Mouse (Mus musculus) heart, postnatal 0 days (tissue): ENCODE results near the gene Ccdc85b. TPM values are rescaled to one million over a fixed set of nuclear protein-coding genes. Genes with fewer than 3 reads are reported as not detected.

ENCODE experiments used
- ATAC-seq: fragments of 200-750 bp; cut with Nextera tagmentation; 2 replicates; pipeline ENCODE4 v1.8.0; 2017; ENCODE audit warnings: low read depth, moderate number of reproducible peaks, moderate library complexity; ENCODE audit not compliant: insufficient read depth
- DNase-seq: peaks from one replicate; pipeline ENCODE4 v3.0.0-alpha.2; 2016; ENCODE audit warnings: low spot score
- H3K27ac ChIP-seq: fragments of 300-500 bp; sonication (generic); 2 replicates; pipeline ENCODE4 v1.5.1; 2014; ENCODE audit warnings: low read depth, mild to moderate bottlenecking
- H3K27me3 ChIP-seq: fragments of 300-500 bp; sonication (generic); 2 replicates; pipeline ENCODE4 v1.6.1; 2014; ENCODE audit warnings: low read length, mixed read lengths; ENCODE audit not compliant: control insufficient read depth, insufficient read depth
- H3K36me3 ChIP-seq: fragments of 300-500 bp; sonication (generic); replicated peaks from 2 replicates; pipeline ENCODE4 v1.6.1; 2014; ENCODE audit warnings: low read length, mixed read lengths; ENCODE audit not compliant: control insufficient read depth, insufficient read depth
- H3K4me1 ChIP-seq: fragments of 300-500 bp; sonication (generic); 2 replicates; pipeline ENCODE4 v1.6.1; 2014; ENCODE audit warnings: antibody characterized with exemption; ENCODE audit not compliant: control insufficient read depth, insufficient read depth
- H3K4me2 ChIP-seq: fragments of 300-500 bp; sonication (generic); 2 replicates; pipeline ENCODE4 v1.6.1; 2014; ENCODE audit warnings: low read depth, mild to moderate bottlenecking, low read length, moderate library complexity
- H3K4me3 ChIP-seq: fragments of 300-500 bp; sonication (generic); 2 replicates; pipeline ENCODE4 v1.5.1; 2014; ENCODE audit warnings: low read depth, low read length
- H3K9ac ChIP-seq: fragments of 300-500 bp; sonication (generic); replicated peaks from 2 replicates; pipeline ENCODE4 v1.6.1; 2014; ENCODE audit warnings: low read depth, low read length, mixed read lengths
- H3K9me3 ChIP-seq: fragments of 300-500 bp; sonication (generic); replicated peaks from 2 replicates; pipeline ENCODE4 v1.6.1; 2016; ENCODE audit warnings: low read length; ENCODE audit not compliant: control insufficient read depth
- CTCF ChIP-seq: IDR thresholded peaks from 2 replicates; pipeline ENCODE4 v1.5.1; 2016; ENCODE audit warnings: antibody characterized with exemption, control low read depth, low read depth
- EP300 ChIP-seq: IDR thresholded peaks from 2 replicates; pipeline ENCODE4 v1.6.1; 2016; ENCODE audit warnings: antibody characterized with exemption, low read depth
- WGBS: fragments of 180-500 bp; shearing (Covaris S2); extraction: QIAGEN DNeasy Blood & Tissue Kit; methylation state at CpG from one replicate; pipeline ENCODE4 v1.1.7; 2014; 5-methylcytosine and 5-hydroxymethylcytosine counted together
- polyA plus RNA-seq: library from polyadenylated mRNA; unstranded; fragments of >200 nt; fragmentation: Nextera tagmentation; extraction: Ambion mirVana; gene quantifications from 2 replicates; pipeline ENCODE4 v1.2.1, GENCODE M21; 2015
- total RNA-seq: library from RNA; depleted of rRNA; stranded (reverse); fragments of >200 nt; gene quantifications from 2 replicates; pipeline ENCODE4 v1.2.3, GENCODE M21; 2014; ENCODE audit warnings: low replicate concordance; rRNA removed

Ccdc85b gene
- total RNA-seq = 9.2 and 11.3 TPM in 2 replicates
- 10.2 and 10.6 TPM in 2 replicates for polyA plus RNA-seq

DNA sequence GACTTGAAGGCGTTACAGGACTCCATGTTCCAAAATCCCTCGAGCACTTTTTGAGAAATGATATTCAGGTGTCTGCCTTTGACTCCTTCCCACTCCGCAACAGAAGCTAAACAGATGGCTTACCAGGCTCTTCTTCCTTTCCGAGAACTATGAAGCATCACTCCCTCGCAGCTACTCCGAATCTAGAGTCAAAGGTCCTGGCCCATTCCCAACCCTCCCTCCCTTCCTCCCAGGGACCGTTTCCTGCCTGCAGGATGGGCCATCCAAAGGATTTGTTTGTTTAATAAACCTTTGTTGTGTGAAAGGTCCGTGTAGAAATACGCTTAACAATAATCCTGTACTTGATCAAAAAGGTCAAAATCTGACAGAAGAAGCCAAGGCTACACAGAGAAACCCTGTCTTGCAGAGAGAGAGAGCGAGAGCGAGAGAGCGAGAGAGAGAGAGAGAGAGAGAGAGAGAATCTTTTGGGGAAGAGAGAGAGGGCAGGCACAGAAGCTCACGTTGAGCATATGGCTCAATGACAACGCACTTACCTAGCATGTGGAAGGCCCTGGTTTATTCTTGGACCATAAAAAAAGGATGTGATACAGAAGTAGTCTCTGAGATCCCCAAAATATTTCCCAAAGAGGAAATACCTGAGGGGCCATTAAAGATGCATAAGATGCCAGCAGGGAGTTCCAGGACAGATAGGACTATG, at the start of gene Ccdc85b:
Gene Ccdc85b, minus strand, starts transcription at position 149 of the 697 bp plus-strand sequence.
- H3K4me1 ChIP-seq = peaks cover 31% of the 10 kb centered on the region
- ATAC-seq (peak; percentile 18), DNase-seq (no peak)
- H3K4me3 ChIP-seq = peak within 1 kb of the TSS; percentile 75
- no peaks in the 10 kb centered on the region for H3K27me3 ChIP-seq
- H3K4me2 ChIP-seq = peak within 1 kb of the TSS; percentile 99
- peak within 1 kb of the TSS; percentile 98 for H3K27ac ChIP-seq
- H3K36me3 ChIP-seq = peaks cover 22% of the 10 kb centered on the region
- 14% methylated on average over 14 of the region's 14 CpGs for WGBS
- no peaks in the 10 kb centered on the region for H3K9me3 ChIP-seq
- peak; percentile 39; the same call in 1 of the 2 replicates for TF ChIP-seq EP300
- TF ChIP-seq CTCF = no peak
- H3K9ac ChIP-seq = peak within 1 kb of the TSS; percentile 89

DNA sequence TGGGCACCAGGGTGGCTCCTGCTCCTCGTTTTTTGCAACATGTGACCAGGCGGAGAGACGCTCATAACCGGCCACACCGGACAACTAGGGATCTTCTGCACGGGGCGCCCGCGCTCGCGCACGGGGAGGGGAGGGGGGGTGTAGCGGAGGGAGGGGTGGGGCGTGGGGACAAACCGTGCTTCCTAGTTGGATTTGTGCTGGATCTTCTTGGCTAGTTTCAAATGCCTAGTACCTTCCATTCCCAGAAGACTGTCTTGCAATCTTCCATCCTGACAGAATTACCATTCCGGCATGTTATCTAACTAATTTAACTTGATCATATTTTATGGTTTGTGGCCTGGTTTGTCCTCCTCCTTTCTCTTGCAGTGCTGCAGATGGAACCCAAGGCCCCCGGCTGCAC, 46.0 kb upstream of the Ccdc85b start, which contains the start of gene 1700020D05Rik:
Gene 1700020D05Rik, minus strand, starts transcription at position 101 of the 400 bp plus-strand sequence.
- Histone ChIP-seq H3K9me3 (no peaks in the 10 kb centered on the region), H3K27me3 (no peaks in the 10 kb centered on the region), H3K4me2 (no peak within 1 kb of the TSS), H3K9ac (no peak within 1 kb of the TSS), H3K4me1 (no peaks in the 10 kb centered on the region), H3K27ac (no peak within 1 kb of the TSS), H3K4me3 (no peak within 1 kb of the TSS), H3K36me3 (peaks cover 5% of the 10 kb centered on the region)
- DNase-seq (no peak), ATAC-seq (no peak)
- TF ChIP-seq EP300 (no peak), CTCF (no peak)
- WGBS = 49% methylated on average over 17 of the region's 17 CpGs

DNA sequence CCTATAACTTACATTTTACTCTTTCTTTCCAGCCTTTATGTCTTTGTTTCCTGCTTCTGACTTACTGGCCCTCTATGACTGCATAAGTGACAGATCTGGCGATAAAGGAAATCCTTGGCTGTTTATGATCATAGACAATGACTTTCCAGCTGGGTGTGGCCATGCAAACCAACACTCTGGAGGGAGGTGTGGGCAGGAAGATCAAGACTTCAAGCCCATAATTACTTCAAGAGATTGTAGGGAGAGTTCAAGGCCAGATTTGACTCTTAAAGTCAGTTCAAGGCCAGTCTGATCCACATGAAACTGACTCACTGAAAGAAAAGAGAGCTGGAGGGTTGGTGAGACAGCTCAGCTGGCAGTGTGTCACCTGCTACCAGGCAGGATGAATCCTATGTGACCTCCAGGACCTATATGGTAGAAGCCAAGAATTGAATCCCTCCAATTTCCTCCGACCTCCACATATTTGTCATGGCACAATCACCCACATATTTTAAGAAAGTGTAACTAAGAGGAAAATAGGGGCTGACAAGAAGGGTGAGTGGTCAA, 42.7 kb upstream of the Ccdc85b start:
- no peak overlapping the region for H3K9ac ChIP-seq
- WGBS = 81% methylated on average over 2 of the region's 2 CpGs
- H3K27ac ChIP-seq = no peak overlapping the region
- no peak overlapping the region for H3K4me2 ChIP-seq
- no peak overlapping the region for H3K4me3 ChIP-seq
- no peaks in the 10 kb centered on the region for H3K4me1 ChIP-seq
- ATAC-seq = no peak
- H3K27me3 ChIP-seq = no peaks in the 10 kb centered on the region
- H3K36me3 ChIP-seq = peaks cover 33% of the 10 kb centered on the region
- DNase-seq = no peak
- TF ChIP-seq CTCF = no peak
- TF ChIP-seq EP300 = no peak
- no peaks in the 10 kb centered on the region for H3K9me3 ChIP-seq

- DNase-seq = no peak
- Histone ChIP-seq H3K9ac (no peak overlapping the region), H3K36me3 (peaks cover 56% of the 10 kb centered on the region), H3K27me3 (no peaks in the 10 kb centered on the region), H3K4me2 (no peak overlapping the region), H3K4me3 (no peak overlapping the region), H3K27ac (no peak overlapping the region), H3K4me1 (peaks cover 5% of the 10 kb centered on the region; the same call in 1 of the 2 replicates), H3K9me3 (no peaks in the 10 kb centered on the region)
- WGBS = 85% methylated on average over 16 of the region's 16 CpGs
- no peak for ATAC-seq
- no peak for TF ChIP-seq CTCF
- no peak for TF ChIP-seq EP300
Measured at GRCm38 (mm10) chr19:5496052-5496370, 38.3 kb upstream of the Ccdc85b start.

- no peak for DNase-seq
- no peak for ATAC-seq
- Histone ChIP-seq H3K4me2 (no peak overlapping the region), H3K9ac (no peak overlapping the region), H3K4me1 (peaks cover 5% of the 10 kb centered on the region; the same call in 1 of the 2 replicates), H3K9me3 (no peaks in the 10 kb centered on the region), H3K36me3 (peaks cover 56% of the 10 kb centered on the region), H3K27ac (no peak overlapping the region), H3K27me3 (no peaks in the 10 kb centered on the region), H3K4me3 (no peak overlapping the region)
- WGBS = 76% methylated on average over 12 of the region's 12 CpGs
- no peak for TF ChIP-seq EP300
- TF ChIP-seq CTCF = no peak
Measured at GRCm38 (mm10) chr19:5495353-5496051, 37.8 kb upstream of the Ccdc85b start.
